Mouse (Mus musculus) hindbrain, embryonic 11.5 days (tissue): ENCODE results near the gene Cntn2. TPM values are rescaled to one million over a fixed set of nuclear protein-coding genes. Genes with fewer than 3 reads are reported as not detected.

Experiments used
- ATAC-seq: fragments of 200-750 bp; cut with Nextera tagmentation; 2 replicates; pipeline ENCODE4 v1.8.0; 2017; ENCODE audit warnings: mild to moderate bottlenecking, moderate TSS enrichment, moderate library complexity; ENCODE audit not compliant: low FRiP score
- DNase-seq: peaks from one replicate; pipeline ENCODE4 v3.0.0-alpha.2; 2015; ENCODE audit warnings: low spot score
- H3K27ac ChIP-seq: fragments of 300-500 bp; sonication (generic); 2 replicates; pipeline ENCODE4 v1.5.1; 2014; ENCODE audit warnings: mild to moderate bottlenecking, low read depth, low read length
- H3K27me3 ChIP-seq: fragments of 300-500 bp; sonication (generic); 2 replicates; pipeline ENCODE4 v1.6.1; 2014; ENCODE audit warnings: mild to moderate bottlenecking, low read length, moderate library complexity, mixed read lengths; ENCODE audit not compliant: control insufficient read depth, insufficient read depth
- H3K36me3 ChIP-seq: fragments of 300-500 bp; sonication (generic); 2 replicates; pipeline ENCODE4 v1.6.1; 2014; ENCODE audit warnings: mild to moderate bottlenecking, low read length, moderate library complexity, mixed read lengths; ENCODE audit not compliant: control insufficient read depth, insufficient read depth
- H3K4me1 ChIP-seq: fragments of 300-500 bp; sonication (generic); replicated peaks from 2 replicates; pipeline ENCODE4 v1.6.1; 2014; ENCODE audit warnings: low read length, mixed read lengths; ENCODE audit not compliant: control insufficient read depth, insufficient read depth
- H3K4me2 ChIP-seq: fragments of 300-500 bp; sonication (generic); replicated peaks from 2 replicates; pipeline ENCODE4 v1.6.1; 2014; ENCODE audit warnings: mild to moderate bottlenecking, low read depth, low read length
- H3K4me3 ChIP-seq: fragments of 300-500 bp; sonication (generic); 2 replicates; pipeline ENCODE4 v1.5.1; 2014; ENCODE audit warnings: low read depth, low read length
- H3K9ac ChIP-seq: fragments of 300-500 bp; sonication (generic); 2 replicates; pipeline ENCODE4 v1.6.1; 2014; ENCODE audit warnings: low read depth, low read length
- H3K9me3 ChIP-seq: fragments of 300-500 bp; sonication (generic); 2 replicates; pipeline ENCODE4 v1.6.1; 2016; ENCODE audit warnings: low read length; ENCODE audit not compliant: control insufficient read depth
- WGBS: fragments of 180-500 bp; shearing (Covaris S2); extraction: QIAGEN DNeasy Blood & Tissue Kit; methylation state at CpG from one replicate; pipeline ENCODE4 v1.1.7; 2014; 5-methylcytosine and 5-hydroxymethylcytosine counted together
- polyA plus RNA-seq: library from polyadenylated mRNA; unstranded; fragments of >200 nt; fragmentation: Nextera tagmentation; extraction: Ambion mirVana; gene quantifications from 2 replicates; pipeline ENCODE4 v1.2.1, GENCODE M21; 2014

Gene Cntn2
- polyA plus RNA-seq, 1 experiment from 2014 or later = 68.9 TPM

GRCm38 (mm10) chr1:132511521-132511920 lies 31.5 kb downstream of the Cntn2 start:
- H3K9me3 ChIP-seq = no peaks in the 10 kb centered on the region
- no peak overlapping the region for H3K9ac ChIP-seq
- no peaks in the 10 kb centered on the region for H3K27me3 ChIP-seq
- 50% methylated on average over 8 of the region's 8 CpGs for WGBS
- DNase-seq (no peak), ATAC-seq (peak; percentile 39; the same call in 1 of the 2 replicates)
- H3K4me2 ChIP-seq = no peak overlapping the region
- no peaks in the 10 kb centered on the region for H3K36me3 ChIP-seq
- no peaks in the 10 kb centered on the region for H3K4me1 ChIP-seq
- no peak overlapping the region for H3K27ac ChIP-seq
- no peak overlapping the region for H3K4me3 ChIP-seq

DNA sequence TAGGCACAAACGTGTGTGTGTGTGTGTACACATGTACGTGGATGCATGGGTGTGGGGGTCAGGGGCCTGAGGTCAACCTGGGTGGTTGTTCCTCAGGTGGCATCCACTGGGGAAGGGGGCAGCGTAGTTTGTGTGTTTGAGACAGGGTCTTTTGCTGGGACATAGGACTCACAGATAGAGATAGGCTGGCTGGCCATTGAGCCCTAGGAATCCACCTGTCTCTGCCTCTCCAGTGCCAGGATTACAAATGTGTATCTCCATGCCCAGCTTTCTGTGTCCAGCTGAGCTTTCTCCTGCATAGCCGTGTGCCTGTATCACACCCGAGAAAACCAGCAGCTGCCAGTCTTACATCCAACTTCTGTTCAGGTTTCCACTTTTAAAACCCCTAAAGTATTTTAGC lies 33.3 kb downstream of the Cntn2 start:
- no peak overlapping the region for H3K4me3 ChIP-seq
- no peaks in the 10 kb centered on the region for H3K27me3 ChIP-seq
- H3K9ac ChIP-seq = no peak overlapping the region
- no peak overlapping the region for H3K27ac ChIP-seq
- no peaks in the 10 kb centered on the region for H3K36me3 ChIP-seq
- H3K9me3 ChIP-seq = no peaks in the 10 kb centered on the region
- H3K4me1 ChIP-seq = no peaks in the 10 kb centered on the region
- ATAC-seq (no peak), DNase-seq (no peak)
- no peak overlapping the region for H3K4me2 ChIP-seq
- WGBS = 90% methylated on average over 5 of the region's 5 CpGs

DNA sequence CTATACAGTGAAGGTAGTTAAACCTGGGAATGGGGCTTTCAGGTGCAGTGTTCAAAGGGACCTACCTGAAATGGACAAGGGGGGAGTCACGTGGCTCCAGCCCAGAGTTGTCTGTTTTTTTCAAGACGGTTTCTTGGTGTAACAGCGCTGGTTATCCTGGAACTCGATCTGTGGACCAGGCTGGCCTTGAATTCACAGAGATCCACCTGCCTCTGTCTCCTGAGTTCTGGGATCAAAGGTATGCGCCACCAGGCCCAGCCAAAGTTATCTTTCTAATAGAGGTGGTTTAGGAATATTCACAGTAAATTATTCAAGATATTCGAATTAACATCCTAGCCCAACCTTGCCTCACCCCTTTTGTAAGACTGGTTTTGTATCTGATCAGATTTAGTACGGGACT lies 36.4 kb downstream of the Cntn2 start:
- no peak overlapping the region for H3K27ac ChIP-seq
- DNase-seq (no peak), ATAC-seq (no peak)
- no peak overlapping the region for H3K4me3 ChIP-seq
- H3K4me2 ChIP-seq = no peak overlapping the region
- no peaks in the 10 kb centered on the region for H3K9me3 ChIP-seq
- WGBS = 96% methylated on average over 7 of the region's 7 CpGs
- H3K4me1 ChIP-seq = no peaks in the 10 kb centered on the region
- no peak overlapping the region for H3K9ac ChIP-seq
- H3K27me3 ChIP-seq = no peaks in the 10 kb centered on the region
- H3K36me3 ChIP-seq = 0 out of 2 replicates have a peak, but pooled peaks cover 2% of the 10 kb centered on the region

GRCm38 (mm10) chr1:132506058-132506457 lies 37.0 kb downstream of the Cntn2 start, which contains the start of gene Tmem81:
Gene Tmem81 (plus strand): TSS chr1:132506230.
- DNase-seq = no peak
- 92% methylated on average over 7 of the region's 7 CpGs for WGBS

GRCm38 (mm10) chr1:132505155-132505554 lies 37.9 kb downstream of the Cntn2 start:
- Histone ChIP-seq H3K27me3 (no peaks in the 10 kb centered on the region), H3K4me3 (no peak overlapping the region), H3K4me2 (no peak overlapping the region), H3K36me3 (0 out of 2 replicates have a peak, but pooled peaks cover 3% of the 10 kb centered on the region), H3K27ac (no peak overlapping the region), H3K9me3 (no peaks in the 10 kb centered on the region), H3K9ac (no peak overlapping the region), H3K4me1 (no peaks in the 10 kb centered on the region)
- ATAC-seq (no peak), DNase-seq (no peak)
- 93% methylated on average over 5 of the region's 5 CpGs for WGBS

More at GRCm38 (mm10) chr1:132506058-132506457, 37.0 kb downstream of the Cntn2 start, which contains the start of gene Tmem81:
- ATAC-seq = no peak
- no peaks in the 10 kb centered on the region for H3K9me3 ChIP-seq
- no peak within 1 kb of the TSS for H3K9ac ChIP-seq
- H3K4me1 ChIP-seq = no peaks in the 10 kb centered on the region
- H3K27me3 ChIP-seq = no peaks in the 10 kb centered on the region
- no peak within 1 kb of the TSS for H3K27ac ChIP-seq
- H3K4me3 ChIP-seq = no peak within 1 kb of the TSS
- no peak within 1 kb of the TSS for H3K4me2 ChIP-seq
- 0 out of 2 replicates have a peak, but pooled peaks cover 3% of the 10 kb centered on the region for H3K36me3 ChIP-seq

DNA sequence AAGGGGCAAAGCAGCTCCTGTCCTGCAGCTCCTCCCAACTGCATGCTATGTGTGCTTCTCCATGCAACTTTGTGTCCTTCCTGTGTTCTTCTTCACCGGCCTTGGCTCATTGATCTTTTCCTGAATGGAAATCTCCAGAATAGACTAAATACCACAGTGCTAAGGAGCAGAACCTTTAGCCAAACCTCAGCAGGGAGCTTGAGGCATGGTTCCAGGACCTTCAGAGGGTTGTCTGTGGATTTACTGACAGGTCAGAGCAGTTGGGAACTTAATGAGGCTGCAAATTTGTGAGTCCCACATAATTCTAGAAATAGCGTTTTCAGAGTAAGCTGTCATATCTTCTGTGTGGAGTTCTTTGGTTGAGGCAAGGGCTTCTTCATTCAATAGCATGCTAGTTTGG lies 42.5 kb downstream of the Cntn2 start:
- Histone ChIP-seq H3K4me1 (no peaks in the 10 kb centered on the region), H3K4me3 (no peak overlapping the region), H3K9ac (no peak overlapping the region), H3K27me3 (no peaks in the 10 kb centered on the region), H3K27ac (no peak overlapping the region), H3K9me3 (no peaks in the 10 kb centered on the region), H3K4me2 (no peak overlapping the region), H3K36me3 (0 out of 2 replicates have a peak, but pooled peaks cover 7% of the 10 kb centered on the region)
- WGBS = 90% methylated on average over 2 of the region's 2 CpGs
- no peak for DNase-seq
- ATAC-seq = no peak

GRCm38 (mm10) chr1:132483759-132484158 lies 59.3 kb downstream of the Cntn2 start:
- Histone ChIP-seq H3K9ac (no peak overlapping the region), H3K27ac (no peak overlapping the region), H3K4me1 (no peaks in the 10 kb centered on the region), H3K4me2 (no peak overlapping the region), H3K27me3 (no peaks in the 10 kb centered on the region), H3K9me3 (no peaks in the 10 kb centered on the region), H3K36me3 (no peaks in the 10 kb centered on the region), H3K4me3 (no peak overlapping the region)
- ATAC-seq (no peak), DNase-seq (no peak)
- 92% methylated on average over 6 of the region's 6 CpGs for WGBS

- ATAC-seq (no peak), DNase-seq (no peak)
- Histone ChIP-seq H3K4me2 (no peak overlapping the region), H3K36me3 (no peaks in the 10 kb centered on the region), H3K4me3 (no peak overlapping the region), H3K4me1 (no peaks in the 10 kb centered on the region), H3K9me3 (no peaks in the 10 kb centered on the region), H3K27me3 (no peaks in the 10 kb centered on the region), H3K9ac (no peak overlapping the region), H3K27ac (no peak overlapping the region)
- WGBS = 86% methylated on average over 3 of the region's 3 CpGs
Measured at GRCm38 (mm10) chr1:132483234-132483633, 59.8 kb downstream of the Cntn2 start.

DNA sequence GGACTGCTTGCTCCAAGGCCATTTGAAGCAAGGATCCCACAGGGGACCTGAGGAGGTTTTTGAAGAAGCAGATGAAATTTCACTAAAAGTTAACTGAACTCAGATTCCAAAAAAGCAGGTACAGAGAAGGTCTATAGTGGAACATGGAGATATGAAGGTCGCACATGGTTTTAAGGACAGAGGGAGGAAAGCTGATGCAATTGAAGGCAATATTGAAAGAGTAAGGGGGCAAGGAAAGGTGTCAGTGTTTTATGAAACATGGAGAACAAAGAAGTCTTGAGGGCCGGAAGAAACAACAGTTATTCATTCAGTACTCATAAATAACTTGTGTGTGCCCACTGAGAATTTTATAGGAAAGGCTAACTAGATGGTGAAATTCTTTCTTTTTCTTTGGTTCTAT lies 61.4 kb downstream of the Cntn2 start:
- Histone ChIP-seq H3K27ac (no peak overlapping the region), H3K4me1 (no peaks in the 10 kb centered on the region), H3K27me3 (no peaks in the 10 kb centered on the region), H3K9me3 (no peaks in the 10 kb centered on the region), H3K4me2 (no peak overlapping the region), H3K36me3 (no peaks in the 10 kb centered on the region), H3K4me3 (no peak overlapping the region), H3K9ac (no peak overlapping the region)
- WGBS = 93% methylated on average over 2 of the region's 2 CpGs
- DNase-seq (no peak), ATAC-seq (no peak)
